Mouse (Mus musculus) gonadal fat pad, adult 2 months (tissue): ENCODE data around the gene Tmem201. TPM values are rescaled to one million over a fixed set of nuclear protein-coding genes. Genes with fewer than 3 reads are reported as not detected.

Source experiments
- DNase-seq: peaks from one replicate; pipeline ENCODE4 v3.0.0-alpha.2; 2012; ENCODE audit warnings: low read depth
- polyA plus RNA-seq: library from polyadenylated mRNA; depleted of rRNA; stranded (reverse); fragments of >200 nt; gene quantifications from 2 replicates; pipeline ENCODE4 v1.2.3, GENCODE M21; 2012; rRNA removed

Gene Tmem201
- polyA plus RNA-seq, 1 experiment = 28.5 TPM

GRCm38 (mm10) chr4:149683875-149684274 is 54.0 kb downstream of the Tmem201 start:
- DNase-seq = no peak

- DNase-seq = no peak
Measured at GRCm38 (mm10) chr4:149679056-149679770, 58.6 kb downstream of the Tmem201 start.

- no peak for DNase-seq
Measured at GRCm38 (mm10) chr4:149678006-149678405, 59.8 kb downstream of the Tmem201 start.

- DNase-seq = no peak
Measured at GRCm38 (mm10) chr4:149675378-149676261, 62.2 kb downstream of the Tmem201 start.

GRCm38 (mm10) chr4:149674814-149675377 is 62.9 kb downstream of the Tmem201 start:
- DNase-seq = no peak

- DNase-seq = no peak
Measured at GRCm38 (mm10) chr4:149672747-149673146, 65.1 kb downstream of the Tmem201 start.

- no peak for DNase-seq
Measured at GRCm38 (mm10) chr4:149671175-149671574, 66.7 kb downstream of the Tmem201 start.

- DNase-seq = no peak
Measured at GRCm38 (mm10) chr4:149665692-149666090, 72.2 kb downstream of the Tmem201 start.

Other genes with a start within 250 kb of the Tmem201 start
- gene Ctnnbip1, start 219.8 kb downstream of the Tmem201 start, polyA plus RNA-seq = 42.3 and 47.4 TPM in 2 replicates
- 31.8 and 53.1 TPM in 2 replicates for gene Clstn1, start 151.6 kb downstream of the Tmem201 start, polyA plus RNA-seq
- gene Pik3cd, start 35.5 kb downstream of the Tmem201 start, polyA plus RNA-seq = 5.1 and 6.2 TPM in 2 replicates
- gene Slc25a33, start 36.2 kb upstream of the Tmem201 start, polyA plus RNA-seq = 12.9 and 14.0 TPM in 2 replicates
- gene Spsb1, start 217.0 kb upstream of the Tmem201 start, polyA plus RNA-seq = 26.1 and 28.5 TPM in 2 replicates